Mouse (Mus musculus) lung, postnatal 10 days (tissue): ENCODE measurements at regions not wholly inside any gene's neighbourhood (a gene's known extent, or its start where the extent isn't known, plus 50 kb on each side); places are given as distances from the start of the nearest gene placed in this dataset.
A peak's percentile ranks its signal among the peaks of the same experiment; 100 is the strongest.
"Not testable (repeated sequence)": the region's sequence is repeated elsewhere in the genome, so short reads cannot be mapped to it uniquely, and the experiment has no call there.

ENCODE experiments used
- DNase-seq: peaks from one replicate; pipeline ENCODE4 v3.0.0; 2021

- DNase-seq, result no peak
Measured at GRCm38 (mm10) chrX:131383501-131383900, 1634.0 kb downstream of the Diaph2 start.

- no peak for DNase-seq
Measured at GRCm38 (mm10) chrX:131402189-131402588, 1652.6 kb downstream of the Diaph2 start.

GRCm38 (mm10) chrX:131402891-131403290 is 1653.3 kb downstream of the Diaph2 start:
- DNase-seq, result not testable (repeated sequence)

GRCm38 (mm10) chrX:131406685-131407084 is 1657.1 kb downstream of the Diaph2 start:
- no peak for DNase-seq

- no peak for DNase-seq
Measured at GRCm38 (mm10) chrX:131410567-131410966, 1661.0 kb downstream of the Diaph2 start.

- no peak for DNase-seq
Measured at GRCm38 (mm10) chrX:131422178-131422577, 1672.6 kb downstream of the Diaph2 start.

GRCm38 (mm10) chrX:131422811-131423210 is 1673.3 kb downstream of the Diaph2 start:
- DNase-seq, result no peak

- DNase-seq, result no peak
Measured at GRCm38 (mm10) chrX:131434155-131434554, 1684.6 kb downstream of the Diaph2 start.

GRCm38 (mm10) chrX:131452866-131453265 is 1703.3 kb downstream of the Diaph2 start:
- DNase-seq, result no peak

GRCm38 (mm10) chrX:131460631-131461030 is 1711.1 kb downstream of the Diaph2 start:
- DNase-seq, result no peak

- DNase-seq, result no peak
Measured at GRCm38 (mm10) chrX:131489314-131489713, 1739.8 kb downstream of the Diaph2 start.

- no peak for DNase-seq
Measured at GRCm38 (mm10) chrX:131501409-131501808, 1751.9 kb downstream of the Diaph2 start.

- DNase-seq, result peak; percentile 12
Measured at GRCm38 (mm10) chrX:131506837-131507236, 1757.3 kb downstream of the Diaph2 start.
